Mouse (Mus musculus): Measurements from ENCODE around the gene Ocln.
"Not testable (repeated sequence)": the region's sequence is repeated elsewhere in the genome, so short reads cannot be mapped to it uniquely, and the experiment has no call there.

The Ocln gene

GRCm38 (mm10) chr13:100491623-100492022, 60.9 kb downstream of the Ocln start:
- no peak for DNase-seq

- no peak for DNase-seq
Measured at GRCm38 (mm10) chr13:100490424-100490823, 62.1 kb downstream of the Ocln start.

GRCm38 (mm10) chr13:100483610-100484009, 68.9 kb downstream of the Ocln start:
- DNase-seq, result no peak

- peak; percentile 12 for DNase-seq
Measured at GRCm38 (mm10) chr13:100463527-100464222, 88.8 kb downstream of the Ocln start.

GRCm38 (mm10) chr13:100461336-100461735, 91.2 kb downstream of the Ocln start:
- DNase-seq, result no peak

- not testable (repeated sequence) for DNase-seq
Measured at GRCm38 (mm10) chr13:100452415-100453127, 99.9 kb downstream of the Ocln start, which contains the start of gene Naip1. Gene Naip1 (minus strand): TSS chr13:100452869.

- no peak for DNase-seq
Measured at GRCm38 (mm10) chr13:100449495-100449894, 103.0 kb downstream of the Ocln start.
